24 mouse cellular contexts compared by ENCODE assay signal in genomic region chr16:93578346-93579005, GRCm38 (mm10). TPM values are rescaled to one million over a fixed set of nuclear protein-coding genes. Genes with fewer than 3 reads are reported as not detected.
DNase-seq lines count a peak whose midpoint lies in the region; ATAC-seq and TF ChIP-seq lines count a peak whose summit lies in the region.
"Had no signal": no experiment of that assay in that cellular context is flagged by ENCODE, and none has a peak within 500 bp of the region (broad histone marks: within the 10 kb centered on the region; RNA-seq: fewer than 3 reads in every experiment).

No protein-coding gene starts in this region.

- TF ChIP-seq CTCF in midbrain, postnatal 0 days (IDR thresholded peaks at IDR 0.05): no peak

- H3K27me3 ChIP-seq in heart, embryonic 10.5 days (ENCODE audit: insufficient read depth, poor library complexity, severe bottlenecking): no peaks in the 10 kb centered on the region
- H3K27me3 ChIP-seq in heart, embryonic 12.5 days (replicated peaks): peaks cover 14% of the 10 kb centered on the region; the same call in 1 of the 2 replicates
- no peaks in the 10 kb centered on the region for H3K27me3 ChIP-seq in kidney, embryonic 15.5 days
- no peaks in the 10 kb centered on the region for H3K27me3 ChIP-seq in midbrain, postnatal 0 days (ENCODE audit: insufficient read depth, low read length)
- H3K27me3 ChIP-seq: CH12.LX; embryonic facial prominence, embryonic 13.5 days; forebrain, embryonic 13.5 days had no signal

- no peak overlapping the region for H3K4me2 ChIP-seq in heart, embryonic 12.5 days
- H3K4me2 ChIP-seq in kidney, embryonic 15.5 days: no peak overlapping the region
- H3K4me2 ChIP-seq in midbrain, postnatal 0 days (ENCODE audit: low read depth, low read length, poor library complexity, severe bottlenecking): no peak overlapping the region
- H3K4me2 ChIP-seq: embryonic facial prominence, embryonic 13.5 days; forebrain, embryonic 13.5 days; heart, embryonic 13.5 days; hindbrain, embryonic 15.5 days had no signal

- H3K9me3 ChIP-seq in heart, embryonic 10.5 days: no peaks in the 10 kb centered on the region
- no peaks in the 10 kb centered on the region for H3K9me3 ChIP-seq in heart, embryonic 12.5 days (replicated peaks)
- H3K9me3 ChIP-seq in kidney, embryonic 15.5 days (replicated peaks): no peaks in the 10 kb centered on the region
- no peaks in the 10 kb centered on the region for H3K9me3 ChIP-seq in midbrain, postnatal 0 days (ENCODE audit: low read length)
- H3K9me3 ChIP-seq: embryonic facial prominence, embryonic 13.5 days; forebrain, embryonic 13.5 days; heart, embryonic 13.5 days; hindbrain, embryonic 15.5 days had no signal

- peaks cover 21% of the 10 kb centered on the region for H3K4me1 ChIP-seq in heart, embryonic 10.5 days
- H3K4me1 ChIP-seq in heart, embryonic 12.5 days (replicated peaks): peaks cover 19% of the 10 kb centered on the region
- peaks cover 18% of the 10 kb centered on the region for H3K4me1 ChIP-seq in kidney, embryonic 15.5 days
- H3K4me1 ChIP-seq in midbrain, postnatal 0 days (ENCODE audit: insufficient read depth, low read length): no peaks in the 10 kb centered on the region
- H3K4me1 ChIP-seq: forebrain, embryonic 13.5 days; hindbrain, embryonic 15.5 days had no signal

- ATAC-seq in heart, embryonic 12.5 days (ENCODE audit: insufficient number of reproducible peaks, low FRiP score): no peak
- no peak for ATAC-seq in kidney, embryonic 15.5 days (replicated peaks; ENCODE audit: low FRiP score)
- ATAC-seq in midbrain, postnatal 0 days (ENCODE audit: low FRiP score): no peak
- ATAC-seq: forebrain, embryonic 13.5 days had no signal

- no peak overlapping the region for H3K4me3 ChIP-seq in heart, embryonic 10.5 days
- no peak overlapping the region for H3K4me3 ChIP-seq in heart, embryonic 12.5 days
- no peak overlapping the region for H3K4me3 ChIP-seq in kidney, embryonic 15.5 days (replicated peaks)
- no peak overlapping the region for H3K4me3 ChIP-seq in midbrain, postnatal 0 days (ENCODE audit: low read depth, low read length)
- H3K4me3 ChIP-seq: embryonic facial prominence, embryonic 13.5 days; forebrain, embryonic 13.5 days; gastrocnemius, adult 2 months; heart, adult 2 months; heart, embryonic 13.5 days; hindbrain, embryonic 15.5 days had no signal

- 80% methylated on average over 8 of the region's 8 CpGs for WGBS in heart, embryonic 10.5 days
- WGBS in heart, embryonic 12.5 days: 74% methylated on average over 8 of the region's 8 CpGs
- 86% methylated on average over 8 of the region's 8 CpGs for WGBS in kidney, embryonic 15.5 days
- WGBS in midbrain, postnatal 0 days: 86% methylated on average over 8 of the region's 8 CpGs

- no peak overlapping the region for H3K9ac ChIP-seq in heart, embryonic 12.5 days
- no peak overlapping the region for H3K9ac ChIP-seq in kidney, embryonic 15.5 days
- no peak overlapping the region for H3K9ac ChIP-seq in midbrain, postnatal 0 days (replicated peaks; ENCODE audit: low read length, poor library complexity, severe bottlenecking)
- H3K9ac ChIP-seq: embryonic facial prominence, embryonic 13.5 days; forebrain, embryonic 13.5 days; heart, embryonic 13.5 days; hindbrain, embryonic 15.5 days had no signal

- no peak for DNase-seq in heart, embryonic 10.5 days (ENCODE audit: low spot score)
- peak; percentile 17 to 62 for DNase-seq in kidney, adult 8-10 months
- peak; percentile 35 for DNase-seq in kidney, adult 9 months
- DNase-seq in kidney, postnatal 36 days: peak; percentile 38 to 62
- no peak for DNase-seq in midbrain, postnatal 0 days (ENCODE audit: low spot score)
- no peak for DNase-seq in right cerebral cortex, postnatal 25 days
- DNase-seq: adrenal gland, adult 2 months; adrenal gland, postnatal 25 days; cerebellum, adult 18-20 months; cerebellum, adult 9-11 months; cerebellum, postnatal 36 days; gastrocnemius, adult 2 months; gastrocnemius, postnatal 36 days; heart, adult 2 months; heart, postnatal 36 days had no signal

- peak overlapping the region; percentile 49; the same call in 1 of the 2 replicates for H3K27ac ChIP-seq in heart, embryonic 10.5 days
- no peak overlapping the region for H3K27ac ChIP-seq in heart, embryonic 12.5 days (ENCODE audit: poor library complexity, severe bottlenecking)
- H3K27ac ChIP-seq in kidney, embryonic 15.5 days: no peak overlapping the region
- no peak overlapping the region for H3K27ac ChIP-seq in midbrain, postnatal 0 days (ENCODE audit: low read depth, low read length)
- H3K27ac ChIP-seq: embryonic facial prominence, embryonic 13.5 days; forebrain, embryonic 13.5 days; gastrocnemius, adult 2 months; heart, adult 2 months; heart, embryonic 13.5 days; hindbrain, embryonic 15.5 days had no signal

- H3K36me3 ChIP-seq in heart, embryonic 10.5 days: 0 out of 2 replicates have a peak, but pooled peaks cover 2% of the 10 kb centered on the region
- H3K36me3 ChIP-seq in heart, embryonic 12.5 days: no peaks in the 10 kb centered on the region
- H3K36me3 ChIP-seq in kidney, embryonic 15.5 days: peaks cover 2% of the 10 kb centered on the region
- H3K36me3 ChIP-seq in midbrain, postnatal 0 days (ENCODE audit: insufficient read depth, low read length): no peaks in the 10 kb centered on the region
- H3K36me3 ChIP-seq: hindbrain, embryonic 15.5 days had no signal

RNA-seq across cellular contexts. Expression of gene Setd4, which starts 25.4 kb away (rescaled TPM):
- 8.1 and 12.1 TPM in 2 replicates for polyA plus RNA-seq in heart, embryonic 10.5 days (2016; fragmentation: Nextera tagmentation; extraction: Ambion mirVana)
- polyA plus RNA-seq in heart, embryonic 12.5 days (2016; fragmentation: Nextera tagmentation; extraction: Ambion mirVana): 6.4 and 7.5 TPM in 2 replicates
- polyA plus RNA-seq in kidney, embryonic 15.5 days (2015; fragmentation: Nextera tagmentation; extraction: Ambion mirVana): 13.9 and 14.3 TPM in 2 replicates
- total RNA-seq in midbrain, postnatal 0 days (2014; rRNA removed): 20.3 and 29.6 TPM in 2 replicates
- polyA plus RNA-seq in midbrain, postnatal 0 days (2015; fragmentation: Nextera tagmentation; extraction: Ambion mirVana): 14.9 and 17.2 TPM in 2 replicates

RNA-seq across cellular contexts. Expression of gene Cbr1, which starts 27.2 kb away (rescaled TPM):
- 51.5 and 71.7 TPM in 2 replicates for polyA plus RNA-seq in heart, embryonic 10.5 days (2016; fragmentation: Nextera tagmentation; extraction: Ambion mirVana)
- polyA plus RNA-seq in heart, embryonic 12.5 days (2016; fragmentation: Nextera tagmentation; extraction: Ambion mirVana): 57.0 and 58.0 TPM in 2 replicates
- polyA plus RNA-seq in kidney, embryonic 15.5 days (2015; fragmentation: Nextera tagmentation; extraction: Ambion mirVana): 138 and 140 TPM in 2 replicates
- 76.2 and 103 TPM in 2 replicates for total RNA-seq in midbrain, postnatal 0 days (2014; rRNA removed)
- 111 and 118 TPM in 2 replicates for polyA plus RNA-seq in midbrain, postnatal 0 days (2015; fragmentation: Nextera tagmentation; extraction: Ambion mirVana)

RNA-seq across cellular contexts. Expression of gene Gm5678, which starts 49.4 kb away (rescaled TPM):
- polyA plus RNA-seq in heart, embryonic 10.5 days (2016; fragmentation: Nextera tagmentation; extraction: Ambion mirVana): not detected in 2 replicates
- not detected in 2 replicates for polyA plus RNA-seq in heart, embryonic 12.5 days (2016; fragmentation: Nextera tagmentation; extraction: Ambion mirVana)
- not detected in 2 replicates for polyA plus RNA-seq in kidney, embryonic 15.5 days (2015; fragmentation: Nextera tagmentation; extraction: Ambion mirVana)
- total RNA-seq in midbrain, postnatal 0 days (2014; rRNA removed): not detected in 2 replicates
- not detected in 2 replicates for polyA plus RNA-seq in midbrain, postnatal 0 days (2015; fragmentation: Nextera tagmentation; extraction: Ambion mirVana)
- total RNA-seq: CH12.LX had no signal
- polyA plus RNA-seq: adrenal gland, adult 2 months; embryonic facial prominence, embryonic 13.5 days; forebrain, embryonic 13.5 days; heart, adult 2 months; heart, embryonic 13.5 days; heart, postnatal 0 days; hindbrain, embryonic 11.5 days; hindbrain, embryonic 15.5 days had no signal

Comparison
In these comparisons a context has a peak if more than half of its experiments do, and no peak if none do; other contexts are left out.
1. DNase-seq: peak in kidney, adult 8-10 months (2 of 2), kidney, adult 9 months (single experiment) and kidney, postnatal 36 days (2 of 2); none in heart, embryonic 10.5 days (single experiment), midbrain, postnatal 0 days (single experiment) and right cerebral cortex, postnatal 25 days (single experiment).